Mouse (Mus musculus) forebrain, embryonic 15.5 days (tissue): ENCODE results near the gene Loxl1. TPM values are rescaled to one million over a fixed set of nuclear protein-coding genes. Genes with fewer than 3 reads are reported as not detected.

Source experiments
- ATAC-seq: fragments of 200-750 bp; cut with Nextera tagmentation; replicated peaks from 2 replicates; pipeline ENCODE4 v1.8.0; 2017; ENCODE audit warnings: mild to moderate bottlenecking, moderate TSS enrichment, moderate library complexity
- H3K27ac ChIP-seq: fragments of 300-500 bp; sonication (generic); replicated peaks from 2 replicates; pipeline ENCODE4 v1.5.1; 2015; ENCODE audit warnings: mild to moderate bottlenecking, inconsistent platforms
- H3K27me3 ChIP-seq: fragments of 300-500 bp; sonication (generic); 2 replicates; pipeline ENCODE4 v1.6.1; 2015; ENCODE audit warnings: inconsistent platforms
- H3K36me3 ChIP-seq: fragments of 300-500 bp; sonication (generic); 2 replicates; pipeline ENCODE4 v1.6.1; 2015; ENCODE audit warnings: mild to moderate bottlenecking, inconsistent platforms
- H3K4me1 ChIP-seq: fragments of 300-500 bp; sonication (generic); 2 replicates; pipeline ENCODE4 v1.6.1; 2015; ENCODE audit warnings: inconsistent platforms
- H3K4me2 ChIP-seq: fragments of 300-500 bp; sonication (generic); replicated peaks from 2 replicates; pipeline ENCODE4 v1.6.1; 2015; ENCODE audit warnings: mild to moderate bottlenecking, inconsistent platforms
- H3K4me3 ChIP-seq: fragments of 300-500 bp; sonication (generic); 2 replicates; pipeline ENCODE4 v1.5.1; 2015; ENCODE audit warnings: mild to moderate bottlenecking, inconsistent platforms
- H3K9ac ChIP-seq: fragments of 300-500 bp; sonication (generic); replicated peaks from 2 replicates; pipeline ENCODE4 v1.6.1; 2015; ENCODE audit warnings: mild to moderate bottlenecking, inconsistent platforms
- H3K9me3 ChIP-seq: fragments of 300-500 bp; sonication (generic); 2 replicates; pipeline ENCODE4 v1.6.1; 2016; ENCODE audit warnings: inconsistent platforms
- WGBS: fragments of 180-500 bp; shearing (Covaris S2); methylation state at CpG from one replicate; pipeline ENCODE4 v1.1.7; 2015; ENCODE audit warnings: mixed read lengths; 5-methylcytosine and 5-hydroxymethylcytosine counted together
- polyA plus RNA-seq: library from polyadenylated mRNA; unstranded; fragments of >200 nt; fragmentation: Nextera tagmentation; extraction: Ambion mirVana; gene quantifications from 2 replicates; pipeline ENCODE4 v1.2.1, GENCODE M21; 2015

Gene Loxl1
- polyA plus RNA-seq, 1 experiment from 2014 or later: 13.9 TPM

GRCm38 (mm10) chr9:58330293-58330692, 17.3 kb upstream of the Loxl1 start:
- 20% methylated on average over 5 of the region's 5 CpGs for WGBS
- Histone ChIP-seq H3K9ac (no peak overlapping the region), H3K4me2 (no peak overlapping the region), H3K27me3 (no peaks in the 10 kb centered on the region), H3K4me1 (peaks cover 9% of the 10 kb centered on the region; the same call in 1 of the 2 replicates), H3K36me3 (no peaks in the 10 kb centered on the region), H3K9me3 (no peaks in the 10 kb centered on the region), H3K4me3 (no peak overlapping the region), H3K27ac (no peak overlapping the region)
- peak; percentile 90 for ATAC-seq

- 42% methylated on average over 1 of the region's 1 CpGs for WGBS
- Histone ChIP-seq H3K27ac (no peak overlapping the region), H3K27me3 (no peaks in the 10 kb centered on the region), H3K36me3 (no peaks in the 10 kb centered on the region), H3K4me2 (no peak overlapping the region), H3K4me3 (no peak overlapping the region), H3K9me3 (no peaks in the 10 kb centered on the region), H3K4me1 (peaks cover 9% of the 10 kb centered on the region; the same call in 1 of the 2 replicates), H3K9ac (no peak overlapping the region)
- no peak for ATAC-seq
These were observed 14.4 kb upstream of the Loxl1 start for GRCm38 (mm10) chr9:58327382-58327781.

GRCm38 (mm10) chr9:58326477-58327180, 13.6 kb upstream of the Loxl1 start:
- Histone ChIP-seq H3K27me3 (no peaks in the 10 kb centered on the region), H3K27ac (no peak overlapping the region), H3K9me3 (no peaks in the 10 kb centered on the region), H3K9ac (no peak overlapping the region), H3K4me1 (peaks cover 9% of the 10 kb centered on the region; the same call in 1 of the 2 replicates), H3K4me3 (no peak overlapping the region), H3K4me2 (no peak overlapping the region), H3K36me3 (no peaks in the 10 kb centered on the region)
- 17% methylated on average over 4 of the region's 4 CpGs for WGBS
- no peak for ATAC-seq

GRCm38 (mm10) chr9:58321681-58322080, 8.7 kb upstream of the Loxl1 start:
- no peaks in the 10 kb centered on the region for H3K27me3 ChIP-seq
- H3K36me3 ChIP-seq: no peaks in the 10 kb centered on the region
- ATAC-seq: no peak
- H3K27ac ChIP-seq: no peak overlapping the region
- H3K4me3 ChIP-seq: no peak overlapping the region
- peaks cover 2% of the 10 kb centered on the region; the same call in 1 of the 2 replicates for H3K4me1 ChIP-seq
- WGBS: 96% methylated on average over 3 of the region's 3 CpGs
- H3K4me2 ChIP-seq: no peak overlapping the region
- no peak overlapping the region for H3K9ac ChIP-seq
- H3K9me3 ChIP-seq: no peaks in the 10 kb centered on the region

DNA sequence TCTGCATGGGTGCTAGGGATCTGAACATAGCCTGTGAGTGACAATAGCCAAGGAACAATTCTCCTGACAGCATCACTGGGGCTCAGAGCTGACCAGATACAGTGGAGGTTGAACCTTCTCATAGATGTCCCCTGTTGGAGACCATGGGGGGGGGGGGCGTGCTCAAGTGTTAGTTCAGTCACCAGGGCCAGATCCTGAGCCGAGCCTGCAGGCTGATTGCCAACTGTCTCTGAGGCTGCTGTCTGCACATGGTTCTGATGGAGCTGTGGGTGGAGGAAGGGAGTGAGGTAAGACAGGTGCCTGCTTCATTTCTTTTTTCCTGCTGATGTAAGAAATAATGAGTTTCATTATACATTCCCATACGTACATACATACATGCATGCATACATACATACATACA, 5.3 kb upstream of the Loxl1 start:
- Histone ChIP-seq H3K36me3 (no peaks in the 10 kb centered on the region), H3K27ac (no peak overlapping the region), H3K27me3 (no peaks in the 10 kb centered on the region; the same call in 1 of the 2 replicates), H3K9me3 (no peaks in the 10 kb centered on the region), H3K4me2 (no peak overlapping the region), H3K9ac (no peak overlapping the region), H3K4me1 (peaks cover 22% of the 10 kb centered on the region), H3K4me3 (no peak overlapping the region)
- no peak for ATAC-seq
- 80% methylated on average over 3 of the region's 3 CpGs for whole genome bisulfite sequencing

DNA sequence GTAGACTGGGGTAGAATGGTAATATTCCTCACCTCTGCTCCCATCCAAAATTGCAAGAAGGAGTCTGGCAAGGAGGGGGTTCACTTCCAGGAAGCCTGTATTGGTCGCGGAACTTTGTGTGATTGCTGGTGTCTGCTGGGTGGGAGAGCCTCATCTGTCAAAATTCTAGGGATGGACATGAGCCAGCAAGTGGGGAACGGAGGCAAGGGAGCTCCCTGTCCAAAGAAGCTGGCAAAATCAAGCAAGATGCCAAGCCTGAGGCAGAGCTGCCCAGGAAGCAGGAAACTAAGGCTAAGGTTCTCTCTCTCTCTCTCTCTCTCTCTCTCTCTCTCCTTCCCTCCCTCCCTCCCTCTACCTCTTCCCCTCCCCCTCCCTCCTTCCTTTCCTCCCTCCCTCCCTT, 4.4 kb upstream of the Loxl1 start:
- no peak overlapping the region for H3K27ac ChIP-seq
- no peak for ATAC-seq
- WGBS: 49% methylated on average over 3 of the region's 3 CpGs
- H3K4me2 ChIP-seq: no peak overlapping the region
- no peak overlapping the region for H3K4me3 ChIP-seq
- H3K9me3 ChIP-seq: no peaks in the 10 kb centered on the region
- H3K27me3 ChIP-seq: peaks cover 5% of the 10 kb centered on the region; the same call in 1 of the 2 replicates
- H3K4me1 ChIP-seq: peaks cover 31% of the 10 kb centered on the region
- no peaks in the 10 kb centered on the region for H3K36me3 ChIP-seq
- H3K9ac ChIP-seq: no peak overlapping the region

DNA sequence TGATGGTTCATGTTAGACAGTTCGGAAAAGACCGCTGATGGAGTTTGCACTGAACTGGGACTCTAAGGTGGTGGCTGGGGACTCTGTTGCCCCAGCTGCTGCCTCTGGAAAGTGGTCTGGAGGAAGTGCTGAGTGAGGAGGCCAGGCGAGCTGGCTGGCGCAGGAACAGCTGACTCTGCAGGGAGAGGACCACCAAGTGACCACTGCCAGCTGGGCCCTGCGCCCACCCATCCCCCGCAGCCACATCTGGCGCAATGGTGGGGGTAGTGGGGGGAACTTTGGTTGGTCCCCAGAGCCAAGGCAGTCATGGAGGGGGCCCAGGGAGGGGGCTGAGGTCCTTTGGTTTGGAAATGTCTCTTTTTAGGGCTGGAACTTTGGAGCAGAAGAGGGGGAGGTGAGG, 3.8 kb upstream of the Loxl1 start:
- H3K27me3 ChIP-seq: peaks cover 11% of the 10 kb centered on the region
- WGBS: 75% methylated on average over 7 of the region's 7 CpGs

GRCm38 (mm10) chr9:58315850-58316249, 2.9 kb upstream of the Loxl1 start:
- Histone ChIP-seq H3K4me1 (peaks cover 36% of the 10 kb centered on the region), H3K9me3 (no peaks in the 10 kb centered on the region), H3K4me3 (no peak overlapping the region), H3K27ac (peak overlapping the region; percentile 84), H3K4me2 (no peak overlapping the region), H3K36me3 (no peaks in the 10 kb centered on the region), H3K9ac (no peak overlapping the region), H3K27me3 (peaks cover 19% of the 10 kb centered on the region)
- WGBS: 97% methylated on average over 2 of the region's 2 CpGs
- ATAC-seq: no peak

More for the DNA sequence above, 3.8 kb upstream of the Loxl1 start:
- Histone ChIP-seq H3K4me3 (no peak overlapping the region), H3K4me1 (peaks cover 36% of the 10 kb centered on the region), H3K27ac (no peak overlapping the region), H3K9ac (no peak overlapping the region), H3K9me3 (no peaks in the 10 kb centered on the region), H3K4me2 (no peak overlapping the region), H3K36me3 (no peaks in the 10 kb centered on the region)
- ATAC-seq: no peak

DNA sequence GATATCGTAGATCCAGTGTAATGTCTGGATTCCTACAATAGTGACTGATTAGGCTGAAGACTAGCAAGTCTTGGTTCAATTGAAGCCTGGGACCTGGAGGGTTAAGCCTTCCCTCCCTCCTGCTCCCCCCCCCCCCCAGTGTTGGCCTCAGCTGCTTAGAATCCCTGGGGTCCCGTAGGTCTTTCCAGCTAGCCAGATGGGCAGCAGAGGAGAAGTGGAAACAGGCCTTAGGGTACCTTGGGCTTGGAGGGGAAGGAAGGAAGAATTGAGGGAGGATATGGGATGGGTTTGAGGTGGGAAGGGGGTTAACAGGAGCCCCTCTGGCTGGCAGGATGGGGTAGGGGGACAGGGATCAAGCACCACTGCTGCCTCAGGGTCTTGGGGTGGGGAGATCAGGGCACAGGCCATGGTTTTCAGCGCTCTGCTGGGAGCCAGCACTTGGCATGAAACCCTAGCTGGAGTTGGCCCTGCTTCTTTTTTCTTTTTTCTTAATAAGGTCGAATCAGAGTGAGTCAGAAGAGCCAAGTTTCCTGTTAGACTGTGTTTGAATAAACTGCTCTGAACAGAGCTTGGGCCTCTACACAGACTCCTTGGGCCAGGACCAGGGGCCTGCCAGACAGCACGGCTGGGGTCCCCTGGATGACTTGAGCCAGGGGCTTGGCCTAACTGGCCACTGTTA, 1.8 kb upstream of the Loxl1 start:
- H3K4me2 ChIP-seq: no peak overlapping the region
- peak; percentile 65 for ATAC-seq
- peaks cover 42% of the 10 kb centered on the region for H3K4me1 ChIP-seq
- WGBS: 22% methylated on average over 5 of the region's 5 CpGs
- H3K9me3 ChIP-seq: no peaks in the 10 kb centered on the region
- no peak overlapping the region for H3K9ac ChIP-seq
- no peak overlapping the region for H3K4me3 ChIP-seq
- peak overlapping the region; percentile 84 for H3K27ac ChIP-seq
- peaks cover 19% of the 10 kb centered on the region for H3K27me3 ChIP-seq
- no peaks in the 10 kb centered on the region for H3K36me3 ChIP-seq

GRCm38 (mm10) chr9:58312196-58312943, 616 bp downstream of the Loxl1 start:
- Histone ChIP-seq H3K36me3 (no peaks in the 10 kb centered on the region), H3K27ac (peak overlapping the region; percentile 68), H3K27me3 (peaks cover 19% of the 10 kb centered on the region), H3K4me1 (peaks cover 58% of the 10 kb centered on the region), H3K9ac (peak overlapping the region; percentile 44), H3K4me2 (peak overlapping the region; percentile 71), H3K4me3 (peak overlapping the region; percentile 44), H3K9me3 (no peaks in the 10 kb centered on the region)
- whole genome bisulfite sequencing: 2% methylated on average over 72 of the region's 72 CpGs
- 0 out of 2 replicates have a peak, but pooled peaks have one; percentile 8 for ATAC-seq

GRCm38 (mm10) chr9:58311191-58311910, 1.6 kb downstream of the Loxl1 start:
- Histone ChIP-seq H3K27me3 (peaks cover 19% of the 10 kb centered on the region), H3K4me3 (peak overlapping the region; percentile 44), H3K36me3 (no peaks in the 10 kb centered on the region), H3K4me2 (peak overlapping the region; percentile 71), H3K9me3 (no peaks in the 10 kb centered on the region), H3K9ac (no peak overlapping the region; the same call in 1 of the 2 replicates), H3K4me1 (peaks cover 59% of the 10 kb centered on the region), H3K27ac (no peak overlapping the region)
- 61% methylated on average over 33 of the region's 33 CpGs for WGBS
- no peak for ATAC-seq
